Mouse (Mus musculus): ENCODE measurements around the gene Cdk8.

- TF ChIP-seq POLR2A (IDR thresholded peaks at IDR 0.05; ENCODE audit: insufficient read depth, low read depth, low read length) (no peak), CTCF (IDR thresholded peaks at IDR 0.05) (no peak), EP300 (IDR thresholded peaks at IDR 0.05; ENCODE audit: insufficient read depth, low read depth, low read length) (no peak)
These were observed 85.3 kb downstream of the Cdk8 start for GRCm38 (mm10) chr5:146316316-146316715.
